In the genomic region with DNA sequence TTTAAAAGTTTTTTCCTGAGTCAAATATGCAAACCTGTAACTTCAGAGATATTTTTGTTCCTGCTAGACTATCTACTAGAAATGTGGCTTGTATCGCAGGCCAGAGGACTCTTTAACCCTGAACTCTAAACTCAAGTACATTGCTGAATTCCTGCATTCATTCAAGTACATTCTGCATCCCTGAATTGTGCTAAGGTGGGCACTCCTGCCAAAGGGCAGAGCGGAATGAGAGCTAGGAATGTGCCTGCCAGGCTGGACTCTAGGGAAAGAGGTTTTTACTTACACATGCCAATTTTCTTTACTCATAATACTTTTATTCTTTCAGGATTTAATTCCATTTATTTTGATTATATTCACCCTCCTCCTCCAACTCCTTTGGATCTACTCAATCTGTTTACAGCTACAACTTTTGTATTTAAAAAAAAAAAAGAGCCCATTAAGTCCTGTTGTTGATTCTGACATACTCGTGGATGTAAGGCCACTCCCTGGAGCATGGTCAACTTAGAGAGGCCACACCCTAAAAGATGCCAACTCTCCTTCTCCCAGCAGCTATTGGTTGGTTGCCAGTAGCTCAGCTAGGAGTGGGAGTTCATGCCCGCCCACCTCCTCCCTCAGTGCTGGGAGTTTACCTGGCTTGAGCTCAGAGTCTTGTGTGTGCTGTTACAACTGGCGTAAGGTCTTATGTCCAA, we compare ENCODE assay signal across 27 mouse cellular contexts.
DNase-seq lines count a peak whose midpoint lies in the region; ATAC-seq and TF ChIP-seq lines count a peak whose summit lies in the region.
"Had no signal": no experiment of that assay in that cellular context is flagged by ENCODE, and none has a peak within 500 bp of the region (broad histone marks: within the 10 kb centered on the region; RNA-seq: fewer than 3 reads in every experiment).

No protein-coding gene starts in this region.

- H3K27me3 ChIP-seq in intestine, embryonic 15.5 days (replicated peaks), result no peaks in the 10 kb centered on the region
- no peaks in the 10 kb centered on the region for H3K27me3 ChIP-seq in intestine, embryonic 16.5 days (replicated peaks; ENCODE audit: control insufficient read depth, insufficient read depth, low read length)
- no peaks in the 10 kb centered on the region for H3K27me3 ChIP-seq in lung, embryonic 15.5 days
- no peaks in the 10 kb centered on the region for H3K27me3 ChIP-seq in stomach, postnatal 0 days (ENCODE audit: control insufficient read depth, insufficient read depth, low read length)
- H3K27me3 ChIP-seq in heart, adult 2 months (ENCODE audit: control insufficient read depth, insufficient read depth, low read length), result no peaks in the 10 kb centered on the region
- H3K27me3 ChIP-seq: CH12.LX; forebrain, embryonic 13.5 days; heart, embryonic 12.5 days; heart, embryonic 15.5 days; hindbrain, embryonic 13.5 days; Patski had no signal

- TF ChIP-seq CTCF in stomach, postnatal 0 days (IDR thresholded peaks at IDR 0.05; ENCODE audit: low read depth), result no peak
- no peak for TF ChIP-seq CTCF in heart, adult 2 months (IDR thresholded peaks at IDR 0.05)

- no peak for TF ChIP-seq EP300 in stomach, postnatal 0 days (optimal IDR thresholded peaks at IDR 0.05)
- TF ChIP-seq EP300 in heart, adult 2 months (IDR thresholded peaks at IDR 0.05; ENCODE audit: insufficient read depth, low read depth, low read length), result no peak

- H3K9ac ChIP-seq in intestine, embryonic 15.5 days, result no peak overlapping the region
- no peak overlapping the region for H3K9ac ChIP-seq in intestine, embryonic 16.5 days (ENCODE audit: low read depth, low read length)
- no peak overlapping the region for H3K9ac ChIP-seq in lung, embryonic 15.5 days
- no peak overlapping the region for H3K9ac ChIP-seq in stomach, postnatal 0 days (ENCODE audit: low read length)
- H3K9ac ChIP-seq in heart, adult 2 months (ENCODE audit: low read depth, low read length), result no peak overlapping the region
- H3K9ac ChIP-seq: forebrain, embryonic 13.5 days; heart, embryonic 12.5 days; heart, embryonic 15.5 days; hindbrain, embryonic 13.5 days had no signal

- no peaks in the 10 kb centered on the region for H3K4me1 ChIP-seq in intestine, embryonic 15.5 days (replicated peaks)
- no peaks in the 10 kb centered on the region for H3K4me1 ChIP-seq in intestine, embryonic 16.5 days (ENCODE audit: control insufficient read depth, insufficient read depth, low read length)
- H3K4me1 ChIP-seq in lung, embryonic 15.5 days, result no peaks in the 10 kb centered on the region
- H3K4me1 ChIP-seq in stomach, postnatal 0 days (replicated peaks; ENCODE audit: control insufficient read depth, insufficient read depth), result no peaks in the 10 kb centered on the region
- H3K4me1 ChIP-seq in heart, adult 2 months (ENCODE audit: control insufficient read depth, insufficient read depth, low read length), result no peaks in the 10 kb centered on the region
- H3K4me1 ChIP-seq: forebrain, embryonic 10.5 days; forebrain, embryonic 13.5 days; heart, embryonic 12.5 days; heart, embryonic 15.5 days; hindbrain, embryonic 10.5 days; hindbrain, embryonic 13.5 days had no signal

- intact Hi-C loops in heart, adult 2 months (cut with DNase I), result no loop called here

- no peaks in the 10 kb centered on the region for H3K79me2 ChIP-seq in heart, adult 2 months (replicated peaks; ENCODE audit: control insufficient read depth, insufficient read depth, low read length)

- H3K4me3 ChIP-seq in intestine, embryonic 15.5 days (replicated peaks), result no peak overlapping the region
- no peak overlapping the region for H3K4me3 ChIP-seq in intestine, embryonic 16.5 days (ENCODE audit: low read length)
- H3K4me3 ChIP-seq in lung, embryonic 15.5 days, result no peak overlapping the region
- H3K4me3 ChIP-seq in stomach, postnatal 0 days (ENCODE audit: low read depth, low read length), result no peak overlapping the region
- no peak overlapping the region for H3K4me3 ChIP-seq in heart, adult 2 months
- H3K4me3 ChIP-seq: forebrain, embryonic 10.5 days; forebrain, embryonic 13.5 days; heart, embryonic 12.5 days; heart, embryonic 15.5 days; hindbrain, embryonic 10.5 days; hindbrain, embryonic 13.5 days had no signal

- H3K27ac ChIP-seq in intestine, embryonic 15.5 days, result no peak overlapping the region
- H3K27ac ChIP-seq in intestine, embryonic 16.5 days (ENCODE audit: low read length), result no peak overlapping the region
- H3K27ac ChIP-seq in lung, embryonic 15.5 days, result peak overlapping the region; percentile 31
- H3K27ac ChIP-seq in stomach, postnatal 0 days (replicated peaks), result no peak overlapping the region
- no peak overlapping the region for H3K27ac ChIP-seq in heart, adult 2 months
- H3K27ac ChIP-seq: forebrain, embryonic 10.5 days; forebrain, embryonic 13.5 days; heart, embryonic 15.5 days; hindbrain, embryonic 10.5 days; hindbrain, embryonic 13.5 days had no signal

- H3K9me3 ChIP-seq in intestine, embryonic 15.5 days, result no peaks in the 10 kb centered on the region
- H3K9me3 ChIP-seq in intestine, embryonic 16.5 days (ENCODE audit: control insufficient read depth, low read length), result no peaks in the 10 kb centered on the region
- no peaks in the 10 kb centered on the region for H3K9me3 ChIP-seq in lung, embryonic 15.5 days
- H3K9me3 ChIP-seq in stomach, postnatal 0 days (ENCODE audit: control insufficient read depth, low read length), result no peaks in the 10 kb centered on the region
- H3K9me3 ChIP-seq: forebrain, embryonic 10.5 days; forebrain, embryonic 13.5 days; heart, embryonic 15.5 days; hindbrain, embryonic 10.5 days; hindbrain, embryonic 13.5 days had no signal

- H3K36me3 ChIP-seq in intestine, embryonic 15.5 days, result no peaks in the 10 kb centered on the region
- no peaks in the 10 kb centered on the region for H3K36me3 ChIP-seq in intestine, embryonic 16.5 days (ENCODE audit: control insufficient read depth, insufficient read depth, low read length)
- H3K36me3 ChIP-seq in lung, embryonic 15.5 days, result no peaks in the 10 kb centered on the region
- no peaks in the 10 kb centered on the region for H3K36me3 ChIP-seq in stomach, postnatal 0 days (ENCODE audit: control insufficient read depth, insufficient read depth, low read length)
- H3K36me3 ChIP-seq in heart, adult 2 months (ENCODE audit: control insufficient read depth, insufficient read depth, low read length), result no peaks in the 10 kb centered on the region
- H3K36me3 ChIP-seq: forebrain, embryonic 10.5 days; G1E; heart, embryonic 12.5 days; heart, embryonic 15.5 days; hindbrain, embryonic 10.5 days; hindbrain, embryonic 13.5 days had no signal

- DNase-seq in lung, postnatal 10 days, result peak; percentile 12
- no peak for DNase-seq in stomach, postnatal 0 days (ENCODE audit: low spot score)
- no peak for DNase-seq in gastrocnemius, postnatal 10 days
- DNase-seq in heart, adult 2 months, result no peak
- DNase-seq: adrenal gland, postnatal 10 days; adrenal gland, postnatal 36 days; B cell, adult 2 months; cerebellum, adult 18-20 months; cerebellum, adult 9-10 months; gastrocnemius, postnatal 36 days; heart, adult 11 months; heart, postnatal 10 days; heart, postnatal 36 days had no signal

- H3K4me2 ChIP-seq in intestine, embryonic 15.5 days (replicated peaks), result no peak overlapping the region
- H3K4me2 ChIP-seq in intestine, embryonic 16.5 days (ENCODE audit: low read depth, low read length), result no peak overlapping the region
- H3K4me2 ChIP-seq in lung, embryonic 15.5 days, result no peak overlapping the region
- H3K4me2 ChIP-seq in stomach, postnatal 0 days (replicated peaks; ENCODE audit: low read depth), result no peak overlapping the region
- H3K4me2 ChIP-seq: forebrain, embryonic 13.5 days; heart, embryonic 12.5 days; heart, embryonic 15.5 days; hindbrain, embryonic 13.5 days had no signal

- 0 out of 2 replicates have a peak, but pooled peaks have one; percentile 25 for ATAC-seq in intestine, embryonic 15.5 days
- no peak for ATAC-seq in intestine, embryonic 16.5 days
- ATAC-seq in lung, embryonic 15.5 days (ENCODE audit: borderline replicate concordance, extremely low read depth, low FRiP score, low TSS enrichment), result peak; percentile 35; the same call in 1 of the 2 replicates
- no peak for ATAC-seq in stomach, postnatal 0 days (ENCODE audit: low FRiP score, low TSS enrichment)
- ATAC-seq: forebrain, embryonic 13.5 days; forebrain, embryonic 16.5 days; hindbrain, embryonic 16.5 days; Patski had no signal

- no peak for TF ChIP-seq POLR2A in heart, adult 2 months (IDR thresholded peaks at IDR 0.05; ENCODE audit: insufficient read depth, low read depth, low read length)

- 78% methylated on average over 5 of the region's 5 CpGs for WGBS in intestine, embryonic 15.5 days
- WGBS in intestine, embryonic 16.5 days, result 83% methylated on average over 5 of the region's 5 CpGs
- 66% methylated on average over 5 of the region's 5 CpGs for WGBS in lung, embryonic 15.5 days
- 76% methylated on average over 5 of the region's 5 CpGs for WGBS in stomach, postnatal 0 days
- WGBS in heart, adult 2 months, result 71% methylated on average over 5 of the region's 5 CpGs

Comparison
In these comparisons a context has a peak if more than half of its experiments do, and no peak if none do; other contexts are left out.
1. ATAC-seq: peak in intestine, embryonic 15.5 days (single experiment) and lung, embryonic 15.5 days (single experiment); none in intestine, embryonic 16.5 days (single experiment) and stomach, postnatal 0 days (single experiment).